Mouse (Mus musculus): ENCODE results near the gene Car4. TPM values are rescaled to one million over a fixed set of nuclear protein-coding genes. Genes with fewer than 3 reads are reported as not detected.
A peak's percentile ranks its signal among the peaks of the same experiment; 100 is the strongest.

Gene Car4
- polyA plus RNA-seq, 1 experiment = 88.1 TPM

GRCm38 (mm10) chr11:84920981-84921380 lies 36.6 kb upstream of the Car4 start:
- Histone ChIP-seq H3K4me1 (ENCODE audit: control insufficient read depth, insufficient read depth, low read length) (no peaks in the 10 kb centered on the region), H3K4me3 (ENCODE audit: insufficient read depth, low read length) (no peak overlapping the region), H3K27ac (ENCODE audit: insufficient read depth, low read length) (no peak overlapping the region)
- no peak for TF ChIP-seq POLR2A (IDR thresholded peaks at IDR 0.05; ENCODE audit: extremely low read depth, insufficient read depth, low read length)
- TF ChIP-seq CTCF (IDR thresholded peaks at IDR 0.05; ENCODE audit: extremely low read depth, insufficient read depth, low read length) = no peak

GRCm38 (mm10) chr11:84932261-84932660 lies 25.3 kb upstream of the Car4 start:
- H3K27ac ChIP-seq (ENCODE audit: insufficient read depth, low read length) = no peak overlapping the region
- TF ChIP-seq POLR2A (IDR thresholded peaks at IDR 0.05; ENCODE audit: extremely low read depth, insufficient read depth, low read length) (no peak), CTCF (IDR thresholded peaks at IDR 0.05; ENCODE audit: extremely low read depth, insufficient read depth, low read length) (no peak)
- H3K4me3 ChIP-seq (ENCODE audit: insufficient read depth, low read length) = no peak overlapping the region
- H3K4me1 ChIP-seq (ENCODE audit: control insufficient read depth, insufficient read depth, low read length) = no peaks in the 10 kb centered on the region

- H3K27ac ChIP-seq (ENCODE audit: insufficient read depth, low read length) = peak overlapping the region; percentile 27
- no peak overlapping the region for H3K4me3 ChIP-seq (ENCODE audit: insufficient read depth, low read length)
- TF ChIP-seq POLR2A (IDR thresholded peaks at IDR 0.05; ENCODE audit: extremely low read depth, insufficient read depth, low read length) (no peak), CTCF (IDR thresholded peaks at IDR 0.05; ENCODE audit: extremely low read depth, insufficient read depth, low read length) (no peak)
- H3K4me1 ChIP-seq (ENCODE audit: control insufficient read depth, insufficient read depth, low read length) = peaks cover 7% of the 10 kb centered on the region
Measured at GRCm38 (mm10) chr11:84939508-84940053, 18.0 kb upstream of the Car4 start.

- Histone ChIP-seq H3K27ac (ENCODE audit: insufficient read depth, low read length) (peak overlapping the region; percentile 20; the same call in 1 of the 2 replicates), H3K4me3 (ENCODE audit: insufficient read depth, low read length) (no peak overlapping the region), H3K4me1 (ENCODE audit: control insufficient read depth, insufficient read depth, low read length) (peaks cover 7% of the 10 kb centered on the region)
- TF ChIP-seq POLR2A (IDR thresholded peaks at IDR 0.05; ENCODE audit: extremely low read depth, insufficient read depth, low read length) (no peak), CTCF (IDR thresholded peaks at IDR 0.05; ENCODE audit: extremely low read depth, insufficient read depth, low read length) (no peak)
Measured at GRCm38 (mm10) chr11:84940140-84940539, 17.4 kb upstream of the Car4 start.

DNA sequence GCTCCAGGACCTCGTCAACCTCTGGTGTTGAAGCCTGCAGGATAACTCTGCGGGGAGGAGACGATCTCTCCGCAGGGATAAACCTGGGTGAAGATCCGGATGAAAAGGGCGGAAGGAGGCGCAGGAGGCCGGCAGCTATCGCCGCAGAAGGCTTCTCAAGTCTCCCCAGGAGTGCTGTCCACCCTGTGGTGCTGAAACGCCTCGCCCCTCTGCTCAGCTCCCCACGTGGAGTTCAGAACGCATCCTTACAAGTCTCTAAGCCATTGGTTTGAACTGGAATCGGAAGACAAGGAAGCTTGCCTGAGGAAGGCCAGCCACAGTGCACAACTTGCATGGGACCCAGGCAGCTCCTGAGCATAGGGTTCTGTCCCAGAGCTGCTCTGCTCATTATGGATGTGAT lies 13.6 kb upstream of the Car4 start:
- TF ChIP-seq POLR2A (IDR thresholded peaks at IDR 0.05; ENCODE audit: extremely low read depth, insufficient read depth, low read length) = no peak
- TF ChIP-seq CTCF (IDR thresholded peaks at IDR 0.05; ENCODE audit: extremely low read depth, insufficient read depth, low read length) = no peak
- H3K4me3 ChIP-seq (ENCODE audit: insufficient read depth, low read length) = no peak overlapping the region
- H3K27ac ChIP-seq (ENCODE audit: insufficient read depth, low read length) = no peak overlapping the region
- H3K4me1 ChIP-seq (ENCODE audit: control insufficient read depth, insufficient read depth, low read length) = peaks cover 7% of the 10 kb centered on the region

DNA sequence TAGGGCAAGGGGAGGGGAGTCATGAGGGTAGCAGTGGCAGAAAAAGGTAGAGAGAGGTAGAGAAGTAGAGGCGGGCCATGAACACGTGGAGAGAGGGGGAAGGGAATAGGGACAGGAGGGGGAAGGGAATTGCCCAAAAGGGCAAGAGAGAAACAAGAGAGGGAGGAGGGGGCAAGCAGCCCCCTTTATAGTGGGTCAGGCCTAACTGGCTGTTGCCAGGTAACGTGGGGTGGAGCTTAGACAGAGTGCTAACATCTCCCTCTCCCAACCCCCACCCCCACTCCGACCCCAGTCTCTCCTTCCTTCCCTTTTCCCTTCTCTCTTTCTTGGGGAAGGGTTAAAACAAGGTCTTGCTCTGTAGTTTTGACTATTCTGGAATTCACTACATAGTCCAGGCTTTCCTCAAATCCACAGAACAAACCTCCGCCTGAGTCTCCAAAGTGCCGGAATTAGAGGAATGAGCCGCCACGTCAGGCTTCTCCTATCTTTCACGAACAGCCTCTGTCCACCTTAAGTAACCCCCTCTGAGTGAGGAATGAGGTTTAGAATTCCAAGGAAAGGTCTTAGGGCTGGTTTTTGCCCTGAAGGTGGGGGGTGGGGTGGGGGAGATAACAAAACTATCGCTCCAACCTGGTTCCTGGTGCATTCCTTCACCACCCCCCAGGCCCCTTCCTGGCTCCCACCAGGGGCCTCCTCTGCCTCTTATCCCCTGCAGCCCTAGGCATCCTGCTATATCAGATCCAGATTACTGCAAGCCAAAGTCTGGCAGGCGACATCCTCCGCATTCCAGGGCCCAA lies 12.7 kb upstream of the Car4 start:
- TF ChIP-seq CTCF (IDR thresholded peaks at IDR 0.05; ENCODE audit: extremely low read depth, insufficient read depth, low read length) (no peak), POLR2A (IDR thresholded peaks at IDR 0.05; ENCODE audit: extremely low read depth, insufficient read depth, low read length) (no peak)
- Histone ChIP-seq H3K4me1 (ENCODE audit: control insufficient read depth, insufficient read depth, low read length) (peaks cover 4% of the 10 kb centered on the region), H3K27ac (ENCODE audit: insufficient read depth, low read length) (no peak overlapping the region), H3K4me3 (ENCODE audit: insufficient read depth, low read length) (no peak overlapping the region)

DNA sequence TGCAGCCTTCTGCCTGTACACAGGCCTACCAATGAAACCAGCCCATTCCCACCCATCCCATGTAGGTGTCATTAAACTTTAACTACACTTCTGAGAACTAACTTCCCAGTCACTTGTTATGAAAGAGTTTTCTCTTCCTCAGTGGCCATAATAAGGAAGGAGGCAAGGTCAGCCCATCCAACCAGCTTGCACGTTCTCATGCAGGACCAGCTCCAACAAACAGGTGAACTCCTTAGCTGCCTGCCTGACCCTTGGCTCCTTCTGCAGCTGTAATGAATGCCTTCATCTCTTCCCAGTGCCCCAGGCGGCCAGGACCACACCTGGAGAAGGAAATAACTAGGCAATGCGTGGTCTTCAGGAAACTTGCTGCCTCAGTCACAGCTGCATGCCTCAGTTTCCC lies 11.7 kb upstream of the Car4 start:
- peaks cover 1% of the 10 kb centered on the region; the same call in 1 of the 2 replicates for H3K4me1 ChIP-seq (ENCODE audit: control insufficient read depth, insufficient read depth, low read length)
- H3K4me3 ChIP-seq (ENCODE audit: insufficient read depth, low read length) = no peak overlapping the region
- no peak overlapping the region for H3K27ac ChIP-seq (ENCODE audit: insufficient read depth, low read length)
- TF ChIP-seq POLR2A (IDR thresholded peaks at IDR 0.05; ENCODE audit: extremely low read depth, insufficient read depth, low read length) (no peak), CTCF (IDR thresholded peaks at IDR 0.05; ENCODE audit: extremely low read depth, insufficient read depth, low read length) (no peak)

DNA sequence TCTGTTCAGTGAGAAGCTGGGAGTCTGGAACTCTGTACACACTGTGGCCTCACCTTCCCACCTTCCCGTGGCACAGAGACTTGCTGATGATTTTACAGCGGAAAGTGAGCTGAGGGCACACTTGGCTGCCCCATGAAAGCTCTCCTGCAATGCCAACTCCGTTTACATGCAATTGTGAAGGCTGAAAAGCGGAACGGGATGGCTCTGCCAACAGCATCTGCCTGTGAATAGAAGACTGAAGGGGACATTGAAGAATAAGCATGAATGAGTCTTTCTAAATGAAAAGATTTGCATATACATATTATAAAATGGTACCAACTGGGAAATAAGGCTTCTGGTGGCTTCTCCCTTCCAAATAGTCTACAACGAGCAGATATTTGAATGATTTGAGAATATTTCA lies 10.4 kb upstream of the Car4 start:
- H3K27ac ChIP-seq (ENCODE audit: insufficient read depth, low read length) = no peak overlapping the region
- H3K4me3 ChIP-seq (ENCODE audit: insufficient read depth, low read length) = no peak overlapping the region
- TF ChIP-seq POLR2A (IDR thresholded peaks at IDR 0.05; ENCODE audit: extremely low read depth, insufficient read depth, low read length) (no peak), CTCF (IDR thresholded peaks at IDR 0.05; ENCODE audit: extremely low read depth, insufficient read depth, low read length) (no peak)
- H3K4me1 ChIP-seq (ENCODE audit: control insufficient read depth, insufficient read depth, low read length) = peaks cover 1% of the 10 kb centered on the region; the same call in 1 of the 2 replicates

DNA sequence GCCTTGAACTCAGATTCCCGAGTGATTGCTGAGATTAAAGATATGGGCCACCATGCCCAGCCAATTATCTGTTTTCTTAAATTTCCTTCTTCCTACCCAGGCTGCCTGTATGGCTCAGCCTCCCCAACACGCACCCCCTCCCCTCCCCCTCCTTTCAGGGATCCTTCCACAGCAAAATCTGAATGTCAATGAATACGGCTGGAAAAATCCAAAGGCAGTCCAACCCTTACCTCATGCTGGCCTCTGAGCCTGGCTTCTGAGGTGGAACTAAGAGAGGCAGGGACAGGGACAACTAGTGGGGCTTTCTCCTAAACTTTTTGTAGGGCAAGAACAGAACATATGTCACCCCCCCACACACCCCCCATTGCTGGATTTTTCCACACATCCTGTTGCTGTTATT lies 9.5 kb upstream of the Car4 start:
- H3K27ac ChIP-seq (ENCODE audit: insufficient read depth, low read length) = no peak overlapping the region
- H3K4me1 ChIP-seq (ENCODE audit: control insufficient read depth, insufficient read depth, low read length) = peaks cover 1% of the 10 kb centered on the region; the same call in 1 of the 2 replicates
- no peak overlapping the region for H3K4me3 ChIP-seq (ENCODE audit: insufficient read depth, low read length)
- TF ChIP-seq CTCF (IDR thresholded peaks at IDR 0.05; ENCODE audit: extremely low read depth, insufficient read depth, low read length) = no peak
- TF ChIP-seq POLR2A (IDR thresholded peaks at IDR 0.05; ENCODE audit: extremely low read depth, insufficient read depth, low read length) = no peak

GRCm38 (mm10) chr11:84948526-84948925 lies 9.1 kb upstream of the Car4 start:
- H3K27ac ChIP-seq (ENCODE audit: insufficient read depth, low read length) = no peak overlapping the region
- peaks cover 1% of the 10 kb centered on the region; the same call in 1 of the 2 replicates for H3K4me1 ChIP-seq (ENCODE audit: control insufficient read depth, insufficient read depth, low read length)
- TF ChIP-seq CTCF (IDR thresholded peaks at IDR 0.05; ENCODE audit: extremely low read depth, insufficient read depth, low read length) = no peak
- no peak for TF ChIP-seq POLR2A (IDR thresholded peaks at IDR 0.05; ENCODE audit: extremely low read depth, insufficient read depth, low read length)

More at GRCm38 (mm10) chr11:84948526-84948925, 9.1 kb upstream of the Car4 start:
- no peak overlapping the region for H3K4me3 ChIP-seq (ENCODE audit: insufficient read depth, low read length)
